Mouse (Mus musculus) layer of hippocampus, adult 9-11 months (tissue): Measurements from ENCODE around the gene Zfp768.

Experiments
- DNase-seq: peaks from one replicate; pipeline ENCODE4 v3.0.0; 2022

The Zfp768 gene

DNA sequence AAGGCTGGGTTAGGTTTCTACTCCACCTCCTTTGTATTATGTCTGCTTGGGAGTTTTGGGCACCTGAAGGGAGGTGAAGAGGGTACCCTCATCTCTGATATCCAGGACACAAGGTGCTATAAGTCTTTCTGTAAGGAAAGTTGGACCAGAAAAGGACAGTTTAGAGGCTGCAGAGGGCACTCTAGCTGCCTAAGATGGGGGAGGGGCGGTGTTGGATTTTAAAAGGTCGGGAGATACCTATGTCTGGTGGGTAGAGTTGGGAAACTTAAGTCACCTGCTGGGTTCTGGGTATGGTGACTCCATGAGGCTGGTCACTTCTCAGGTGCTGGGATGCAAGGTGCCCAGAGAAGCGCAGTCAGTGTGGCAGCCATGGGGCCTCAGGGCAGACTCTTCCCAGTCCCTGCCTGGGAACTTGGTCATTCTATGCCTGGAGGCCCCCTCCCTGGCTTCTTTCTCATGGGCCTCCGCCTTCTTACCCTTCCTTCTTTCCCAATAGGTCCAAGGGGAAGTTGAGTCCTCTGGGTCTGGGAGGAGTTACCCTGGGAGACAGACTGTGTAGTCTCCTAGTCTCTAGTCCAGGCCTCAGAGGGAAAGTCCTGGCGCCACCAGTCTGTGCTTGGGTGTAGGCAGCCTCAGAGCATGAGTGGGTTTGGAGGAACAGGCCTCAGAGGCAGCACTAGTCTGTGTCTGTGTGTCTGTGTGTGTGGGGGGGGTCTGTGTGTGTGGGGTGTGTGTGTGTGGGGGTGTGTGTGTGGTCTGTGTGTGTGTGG lies 48.4 kb downstream of the Zfp768 start:
- no peak for DNase-seq

DNA sequence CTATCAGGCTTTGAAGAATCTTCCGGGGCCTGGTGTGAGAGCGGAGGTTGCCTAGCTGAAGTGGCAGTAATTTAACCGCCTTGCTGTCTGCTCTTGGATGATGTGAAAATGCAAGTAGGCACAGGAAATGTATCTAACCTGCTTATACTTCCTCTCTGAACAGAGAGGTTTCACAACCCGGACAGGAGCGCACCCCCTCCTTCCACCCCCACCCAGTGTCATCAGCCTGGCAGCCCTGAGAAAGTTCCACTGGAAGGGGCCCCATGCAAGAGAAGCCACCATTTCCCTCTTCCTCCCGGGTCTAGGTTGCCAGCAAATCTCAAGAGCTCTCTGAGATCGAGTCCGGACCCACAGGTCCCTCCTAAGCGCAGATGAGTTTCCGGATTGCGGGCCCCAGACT lies 49.3 kb downstream of the Zfp768 start, which contains the start of gene Itgal:
Gene Itgal (plus strand): TSS at position 163 of the 400 bp plus-strand sequence.
- no peak for DNase-seq
